Mouse (Mus musculus) spleen, adult 2 months (tissue): Measurements from ENCODE around the gene Patj. TPM values are rescaled to one million over a fixed set of nuclear protein-coding genes. Genes with fewer than 3 reads are reported as not detected.

ENCODE experiments used
- DNase-seq, 2 experiments: peaks; one replicate each; pipeline versions ENCODE4 v3.0.0 to v3.0.0-alpha.2; 2012 to 2021; ENCODE audit warnings: low spot score in 2 of 2, low read depth in 1 of 2
- H3K27ac ChIP-seq: fragments of 200-500 bp; 2 replicates; pipeline ENCODE4 v1.5.1; 2012; ENCODE audit warnings: low read length, inconsistent platforms; ENCODE audit not compliant: insufficient read depth
- H3K27me3 ChIP-seq: fragments of 200-500 bp; 2 replicates; pipeline ENCODE4 v1.6.1; 2012; ENCODE audit warnings: mild to moderate bottlenecking, moderate library complexity, low read length, inconsistent platforms; ENCODE audit not compliant: control insufficient read depth, insufficient read depth
- H3K36me3 ChIP-seq: fragments of 200-500 bp; 2 replicates; pipeline ENCODE4 v1.6.1; 2012; ENCODE audit warnings: mild to moderate bottlenecking, low read length, inconsistent platforms; ENCODE audit not compliant: control insufficient read depth, insufficient read depth
- H3K4me1 ChIP-seq: fragments of 200-500 bp; 2 replicates; pipeline ENCODE4 v1.6.1; 2011; ENCODE audit warnings: inconsistent platforms; ENCODE audit not compliant: control insufficient read depth, insufficient read depth, insufficient read length
- H3K4me3 ChIP-seq: fragments of 200-500 bp; 2 replicates; pipeline ENCODE4 v1.5.1; 2011; ENCODE audit warnings: mild to moderate bottlenecking, inconsistent platforms; ENCODE audit not compliant: insufficient read depth, insufficient read length; ENCODE audit errors: extremely low read depth
- CTCF ChIP-seq: fragments of 200-500 bp; IDR thresholded peaks from 2 replicates; pipeline ENCODE4 v1.5.1; 2011; ENCODE audit warnings: mild to moderate bottlenecking, inconsistent platforms; ENCODE audit not compliant: insufficient read depth, insufficient read length, insufficient replicate concordance; ENCODE audit errors: extremely low read depth
- POLR2A ChIP-seq: fragments of 200-500 bp; IDR thresholded peaks from 2 replicates; pipeline ENCODE4 v1.6.1; 2011; ENCODE audit warnings: low read depth, low read length, inconsistent platforms
- WGBS: fragments of 180-500 bp; shearing (Covaris S2); methylation state at CpG from one replicate; pipeline ENCODE4 v1.1.7; 2018; 5-methylcytosine and 5-hydroxymethylcytosine counted together
- polyA plus RNA-seq: library from polyadenylated mRNA; depleted of rRNA; stranded (reverse); fragments of >200 nt; gene quantifications from 2 replicates; pipeline ENCODE4 v1.2.3, GENCODE M21; 2012

Gene Patj
- polyA plus RNA-seq, 1 experiment = 4.9 TPM

- 93% methylated on average over 1 of the region's 1 CpGs for WGBS
- Histone ChIP-seq H3K36me3 (no peaks in the 10 kb centered on the region), H3K4me1 (no peaks in the 10 kb centered on the region), H3K27me3 (no peaks in the 10 kb centered on the region), H3K4me3 (no peak overlapping the region), H3K27ac (no peak overlapping the region)
- TF ChIP-seq POLR2A = no peak
- no peak for TF ChIP-seq CTCF
- DNase-seq = no peak
Observed at GRCm38 (mm10) chr4:98593961-98594360, 198.4 kb downstream of the Patj start.

GRCm38 (mm10) chr4:98598546-98598971 lies 203.0 kb downstream of the Patj start:
- H3K36me3 ChIP-seq = no peaks in the 10 kb centered on the region
- H3K27ac ChIP-seq = no peak overlapping the region
- H3K4me1 ChIP-seq = no peaks in the 10 kb centered on the region
- no peak for TF ChIP-seq POLR2A
- no peak for TF ChIP-seq CTCF
- no peak overlapping the region for H3K4me3 ChIP-seq
- DNase-seq = no peak
- WGBS = 85% methylated on average over 1 of the region's 1 CpGs
- H3K27me3 ChIP-seq = no peaks in the 10 kb centered on the region

- WGBS = 91% methylated on average over 6 of the region's 6 CpGs
- H3K4me3 ChIP-seq = no peak overlapping the region
- no peaks in the 10 kb centered on the region for H3K27me3 ChIP-seq
- no peak for TF ChIP-seq CTCF
- no peak for DNase-seq
- H3K27ac ChIP-seq = no peak overlapping the region
- no peaks in the 10 kb centered on the region for H3K36me3 ChIP-seq
- H3K4me1 ChIP-seq = no peaks in the 10 kb centered on the region
Observed at GRCm38 (mm10) chr4:98599358-98599757, 203.8 kb downstream of the Patj start.

GRCm38 (mm10) chr4:98603131-98603530 lies 207.5 kb downstream of the Patj start:
- no peak for DNase-seq
- Histone ChIP-seq H3K36me3 (no peaks in the 10 kb centered on the region), H3K27ac (no peak overlapping the region), H3K4me3 (no peak overlapping the region), H3K27me3 (no peaks in the 10 kb centered on the region), H3K4me1 (no peaks in the 10 kb centered on the region)
- no peak for TF ChIP-seq CTCF
- TF ChIP-seq POLR2A = no peak
- WGBS = 40% methylated on average over 6 of the region's 6 CpGs

GRCm38 (mm10) chr4:98610501-98610900 lies 214.9 kb downstream of the Patj start:
- WGBS = 95% methylated on average over 2 of the region's 2 CpGs
- H3K36me3 ChIP-seq = no peaks in the 10 kb centered on the region
- H3K27ac ChIP-seq = no peak overlapping the region
- no peaks in the 10 kb centered on the region for H3K4me1 ChIP-seq
- H3K27me3 ChIP-seq = no peaks in the 10 kb centered on the region
- no peak for TF ChIP-seq POLR2A
- no peak for TF ChIP-seq CTCF
- no peak for DNase-seq
- H3K4me3 ChIP-seq = no peak overlapping the region

GRCm38 (mm10) chr4:98614395-98614794 lies 218.8 kb downstream of the Patj start:
- H3K36me3 ChIP-seq = no peaks in the 10 kb centered on the region
- H3K4me3 ChIP-seq = no peak overlapping the region
- 92% methylated on average over 3 of the region's 3 CpGs for WGBS
- no peak for DNase-seq
- H3K27ac ChIP-seq = no peak overlapping the region
- H3K4me1 ChIP-seq = no peaks in the 10 kb centered on the region
- H3K27me3 ChIP-seq = no peaks in the 10 kb centered on the region
- no peak for TF ChIP-seq POLR2A
- no peak for TF ChIP-seq CTCF

GRCm38 (mm10) chr4:98619199-98619598 lies 223.6 kb downstream of the Patj start:
- Histone ChIP-seq H3K4me1 (no peaks in the 10 kb centered on the region), H3K36me3 (no peaks in the 10 kb centered on the region), H3K4me3 (no peak overlapping the region), H3K27me3 (no peaks in the 10 kb centered on the region), H3K27ac (no peak overlapping the region)
- WGBS = 92% methylated on average over 6 of the region's 6 CpGs
- TF ChIP-seq CTCF (no peak), POLR2A (no peak)
- DNase-seq = no peak
